Mouse (Mus musculus) bone marrow macrophage, adult 2 months (primary cell): ENCODE data around the gene Sar1a.

Experiments used
- CTCF ChIP-seq: IDR thresholded peaks from 2 replicates; pipeline ENCODE4 v1.5.1; 2012; ENCODE audit warnings: low read depth, mild to moderate bottlenecking, low read length, moderate library complexity
- POLR2A ChIP-seq: IDR thresholded peaks from 2 replicates; pipeline ENCODE4 v1.6.1; 2012; ENCODE audit warnings: mild to moderate bottlenecking, low read depth, low read length, borderline replicate concordance

- TF ChIP-seq POLR2A = no peak
- no peak for TF ChIP-seq CTCF
These were observed 34.0 kb downstream of the Sar1a start for GRCm38 (mm10) chr10:61714146-61714545.
